Mouse (Mus musculus): Measurements from ENCODE around the gene Mllt3. TPM values are rescaled to one million over a fixed set of nuclear protein-coding genes. Genes with fewer than 3 reads are reported as not detected.

Gene Mllt3
- polyA plus RNA-seq, 1 experiment from 2014 or later, result 104 TPM

- Histone ChIP-seq H3K9ac (replicated peaks; ENCODE audit: low read length) (no peak overlapping the region), H3K27ac (replicated peaks; ENCODE audit: low read depth, low read length) (no peak overlapping the region), H3K27me3 (ENCODE audit: control insufficient read depth, insufficient read depth, low read length) (no peaks in the 10 kb centered on the region), H3K4me2 (ENCODE audit: low read length) (no peak overlapping the region), H3K4me3 (replicated peaks; ENCODE audit: low read depth, low read length) (no peak overlapping the region), H3K9me3 (ENCODE audit: control insufficient read depth, low read length) (no peaks in the 10 kb centered on the region), H3K4me1 (ENCODE audit: control insufficient read depth, insufficient read depth, low read length) (peaks cover 12% of the 10 kb centered on the region; the same call in 1 of the 2 replicates), H3K36me3 (ENCODE audit: control insufficient read depth, insufficient read depth, low read length) (0 out of 2 replicates have a peak, but pooled peaks cover 2% of the 10 kb centered on the region)
- no peak for ATAC-seq (ENCODE audit: low FRiP score, low TSS enrichment)
- no peak for DNase-seq
- 81% methylated on average over 3 of the region's 3 CpGs for WGBS
Measured at GRCm38 (mm10) chr4:87866564-87866963, 166.6 kb downstream of the Mllt3 start.

GRCm38 (mm10) chr4:87865848-87866247 is 167.3 kb downstream of the Mllt3 start:
- DNase-seq, result no peak
- Histone ChIP-seq H3K27ac (replicated peaks; ENCODE audit: low read depth, low read length) (no peak overlapping the region), H3K4me3 (replicated peaks; ENCODE audit: low read depth, low read length) (no peak overlapping the region), H3K4me2 (ENCODE audit: low read length) (no peak overlapping the region), H3K9me3 (ENCODE audit: control insufficient read depth, low read length) (no peaks in the 10 kb centered on the region), H3K4me1 (ENCODE audit: control insufficient read depth, insufficient read depth, low read length) (peaks cover 12% of the 10 kb centered on the region; the same call in 1 of the 2 replicates), H3K36me3 (ENCODE audit: control insufficient read depth, insufficient read depth, low read length) (no peaks in the 10 kb centered on the region), H3K27me3 (ENCODE audit: control insufficient read depth, insufficient read depth, low read length) (no peaks in the 10 kb centered on the region), H3K9ac (replicated peaks; ENCODE audit: low read length) (no peak overlapping the region)
- ATAC-seq (ENCODE audit: low FRiP score, low TSS enrichment), result no peak
- 54% methylated on average over 3 of the region's 3 CpGs for WGBS

DNA sequence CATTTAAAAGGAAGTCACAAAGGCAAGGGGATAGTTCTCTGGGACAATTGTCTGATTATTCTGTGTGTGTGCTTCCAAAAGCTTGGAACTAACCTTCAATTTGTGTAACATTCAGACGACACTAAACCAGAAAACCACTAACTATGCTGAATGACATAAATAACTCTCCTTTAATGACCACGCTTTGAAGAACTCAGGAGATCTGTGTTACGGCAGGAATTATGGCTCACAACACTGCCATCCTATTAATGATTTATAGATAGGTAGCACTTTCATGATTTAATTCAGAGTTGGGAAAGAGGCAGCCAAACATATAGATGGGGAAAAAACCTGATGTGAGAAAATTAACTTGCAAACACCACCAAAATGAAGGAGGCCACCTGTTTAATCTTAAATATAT is 168.1 kb downstream of the Mllt3 start:
- ATAC-seq (ENCODE audit: low FRiP score, low TSS enrichment) (no peak), DNase-seq (no peak)
- Histone ChIP-seq H3K36me3 (ENCODE audit: control insufficient read depth, insufficient read depth, low read length) (no peaks in the 10 kb centered on the region), H3K9me3 (ENCODE audit: control insufficient read depth, low read length) (no peaks in the 10 kb centered on the region), H3K4me1 (ENCODE audit: control insufficient read depth, insufficient read depth, low read length) (peaks cover 12% of the 10 kb centered on the region; the same call in 1 of the 2 replicates), H3K4me3 (replicated peaks; ENCODE audit: low read depth, low read length) (no peak overlapping the region), H3K4me2 (ENCODE audit: low read length) (no peak overlapping the region), H3K9ac (replicated peaks; ENCODE audit: low read length) (no peak overlapping the region), H3K27ac (replicated peaks; ENCODE audit: low read depth, low read length) (no peak overlapping the region), H3K27me3 (ENCODE audit: control insufficient read depth, insufficient read depth, low read length) (no peaks in the 10 kb centered on the region)
- 71% methylated on average over 3 of the region's 3 CpGs for whole genome bisulfite sequencing

DNA sequence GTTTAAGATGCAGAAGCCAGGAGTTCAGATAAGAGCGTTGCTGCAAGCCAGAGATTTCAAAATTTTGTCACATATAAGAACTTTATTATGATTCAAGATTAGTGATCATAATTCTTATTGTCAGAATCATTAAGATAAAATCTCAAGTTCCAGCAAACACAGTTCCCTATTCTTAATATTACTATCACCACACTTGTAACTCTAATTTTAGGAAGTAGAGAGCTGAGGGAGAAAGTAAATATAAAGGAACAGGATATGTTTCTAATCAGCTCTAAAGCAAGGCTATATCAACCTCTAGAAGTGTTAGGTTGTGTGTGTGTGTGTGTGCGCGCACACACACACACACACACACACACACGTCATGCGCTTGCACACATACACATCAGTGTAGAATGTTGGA is 170.0 kb downstream of the Mllt3 start:
- no peak for ATAC-seq (ENCODE audit: low FRiP score, low TSS enrichment)
- Histone ChIP-seq H3K4me1 (ENCODE audit: control insufficient read depth, insufficient read depth, low read length) (peaks cover 12% of the 10 kb centered on the region; the same call in 1 of the 2 replicates), H3K27me3 (ENCODE audit: control insufficient read depth, insufficient read depth, low read length) (no peaks in the 10 kb centered on the region), H3K36me3 (ENCODE audit: control insufficient read depth, insufficient read depth, low read length) (no peaks in the 10 kb centered on the region), H3K4me3 (replicated peaks; ENCODE audit: low read depth, low read length) (no peak overlapping the region), H3K9me3 (ENCODE audit: control insufficient read depth, low read length) (no peaks in the 10 kb centered on the region), H3K9ac (replicated peaks; ENCODE audit: low read length) (no peak overlapping the region), H3K4me2 (ENCODE audit: low read length) (no peak overlapping the region), H3K27ac (replicated peaks; ENCODE audit: low read depth, low read length) (no peak overlapping the region)
- no peak for DNase-seq
- 96% methylated on average over 5 of the region's 5 CpGs for WGBS

GRCm38 (mm10) chr4:87860723-87861122 is 172.4 kb downstream of the Mllt3 start:
- H3K36me3 ChIP-seq (ENCODE audit: control insufficient read depth, insufficient read depth, low read length), result no peaks in the 10 kb centered on the region
- no peak overlapping the region for H3K27ac ChIP-seq (replicated peaks; ENCODE audit: low read depth, low read length)
- no peak overlapping the region for H3K4me2 ChIP-seq (ENCODE audit: low read length)
- WGBS, result 94% methylated on average over 5 of the region's 5 CpGs
- H3K4me1 ChIP-seq (ENCODE audit: control insufficient read depth, insufficient read depth, low read length), result peaks cover 4% of the 10 kb centered on the region; the same call in 1 of the 2 replicates
- H3K4me3 ChIP-seq (replicated peaks; ENCODE audit: low read depth, low read length), result no peak overlapping the region
- no peaks in the 10 kb centered on the region for H3K27me3 ChIP-seq (ENCODE audit: control insufficient read depth, insufficient read depth, low read length)
- no peaks in the 10 kb centered on the region for H3K9me3 ChIP-seq (ENCODE audit: control insufficient read depth, low read length)
- DNase-seq (no peak), ATAC-seq (ENCODE audit: low FRiP score, low TSS enrichment) (no peak)
- no peak overlapping the region for H3K9ac ChIP-seq (replicated peaks; ENCODE audit: low read length)

- Histone ChIP-seq H3K9me3 (ENCODE audit: control insufficient read depth, low read length) (no peaks in the 10 kb centered on the region), H3K4me3 (replicated peaks; ENCODE audit: low read depth, low read length) (no peak overlapping the region), H3K4me1 (ENCODE audit: control insufficient read depth, insufficient read depth, low read length) (no peaks in the 10 kb centered on the region), H3K9ac (replicated peaks; ENCODE audit: low read length) (no peak overlapping the region), H3K27ac (replicated peaks; ENCODE audit: low read depth, low read length) (no peak overlapping the region), H3K4me2 (ENCODE audit: low read length) (no peak overlapping the region), H3K36me3 (ENCODE audit: control insufficient read depth, insufficient read depth, low read length) (no peaks in the 10 kb centered on the region), H3K27me3 (ENCODE audit: control insufficient read depth, insufficient read depth, low read length) (no peaks in the 10 kb centered on the region)
- ATAC-seq (ENCODE audit: low FRiP score, low TSS enrichment) (no peak), DNase-seq (no peak)
- 78% methylated on average over 4 of the region's 4 CpGs for WGBS
Measured at GRCm38 (mm10) chr4:87859148-87859547, 174.0 kb downstream of the Mllt3 start.

- Histone ChIP-seq H3K4me1 (ENCODE audit: control insufficient read depth, insufficient read depth, low read length) (no peaks in the 10 kb centered on the region), H3K9me3 (ENCODE audit: control insufficient read depth, low read length) (no peaks in the 10 kb centered on the region), H3K9ac (replicated peaks; ENCODE audit: low read length) (no peak overlapping the region), H3K4me2 (ENCODE audit: low read length) (no peak overlapping the region), H3K36me3 (ENCODE audit: control insufficient read depth, insufficient read depth, low read length) (no peaks in the 10 kb centered on the region), H3K27me3 (ENCODE audit: control insufficient read depth, insufficient read depth, low read length) (no peaks in the 10 kb centered on the region), H3K4me3 (replicated peaks; ENCODE audit: low read depth, low read length) (no peak overlapping the region), H3K27ac (replicated peaks; ENCODE audit: low read depth, low read length) (no peak overlapping the region)
- no peak for DNase-seq
- no peak for ATAC-seq (ENCODE audit: low FRiP score, low TSS enrichment)
- WGBS, result 93% methylated on average over 1 of the region's 1 CpGs
Measured at GRCm38 (mm10) chr4:87857982-87858381, 175.2 kb downstream of the Mllt3 start.

GRCm38 (mm10) chr4:87852461-87852860 is 180.7 kb downstream of the Mllt3 start:
- no peak overlapping the region for H3K4me2 ChIP-seq (ENCODE audit: low read length)
- no peak for DNase-seq
- H3K9me3 ChIP-seq (ENCODE audit: control insufficient read depth, low read length), result no peaks in the 10 kb centered on the region
- no peak overlapping the region for H3K9ac ChIP-seq (replicated peaks; ENCODE audit: low read length)
- no peak overlapping the region for H3K27ac ChIP-seq (replicated peaks; ENCODE audit: low read depth, low read length)
- WGBS, result 90% methylated on average over 2 of the region's 2 CpGs
- no peaks in the 10 kb centered on the region for H3K4me1 ChIP-seq (ENCODE audit: control insufficient read depth, insufficient read depth, low read length)
- no peaks in the 10 kb centered on the region for H3K36me3 ChIP-seq (ENCODE audit: control insufficient read depth, insufficient read depth, low read length)
- H3K4me3 ChIP-seq (replicated peaks; ENCODE audit: low read depth, low read length), result no peak overlapping the region
- no peaks in the 10 kb centered on the region for H3K27me3 ChIP-seq (ENCODE audit: control insufficient read depth, insufficient read depth, low read length)
- ATAC-seq (ENCODE audit: low FRiP score, low TSS enrichment), result no peak

DNA sequence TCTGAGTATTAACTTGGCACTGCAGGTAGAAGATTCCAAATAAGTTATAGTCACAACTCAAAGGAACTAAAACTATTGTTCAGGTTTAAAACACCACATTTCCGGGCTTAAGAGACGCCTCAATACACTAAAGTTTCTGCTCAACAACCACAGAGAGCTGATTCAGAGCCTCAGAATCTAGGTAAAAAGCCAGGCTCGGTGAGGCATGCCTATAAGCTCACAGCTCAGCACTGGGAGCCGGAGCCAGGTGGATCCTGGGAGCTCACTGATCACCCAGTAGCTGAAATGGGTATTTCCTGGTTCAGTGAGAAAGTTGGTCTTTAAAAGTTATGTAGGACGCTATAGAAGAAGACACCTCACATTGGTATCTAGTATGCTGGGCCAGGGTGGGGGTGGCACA is 183.1 kb downstream of the Mllt3 start:
- Histone ChIP-seq H3K4me3 (replicated peaks; ENCODE audit: low read depth, low read length) (no peak overlapping the region), H3K9me3 (ENCODE audit: control insufficient read depth, low read length) (no peaks in the 10 kb centered on the region), H3K9ac (replicated peaks; ENCODE audit: low read length) (no peak overlapping the region), H3K36me3 (ENCODE audit: control insufficient read depth, insufficient read depth, low read length) (no peaks in the 10 kb centered on the region), H3K4me1 (ENCODE audit: control insufficient read depth, insufficient read depth, low read length) (0 out of 2 replicates have a peak, but pooled peaks cover 4% of the 10 kb centered on the region), H3K4me2 (ENCODE audit: low read length) (no peak overlapping the region), H3K27ac (replicated peaks; ENCODE audit: low read depth, low read length) (no peak overlapping the region), H3K27me3 (ENCODE audit: control insufficient read depth, insufficient read depth, low read length) (no peaks in the 10 kb centered on the region)
- DNase-seq, result no peak
- WGBS, result 78% methylated on average over 5 of the region's 5 CpGs
- ATAC-seq (ENCODE audit: low FRiP score, low TSS enrichment), result no peak
